Mouse (Mus musculus) retina, embryonic 14.5 days (tissue): ENCODE data around the gene Capn13.

ENCODE experiments used
- DNase-seq: peaks from one replicate; pipeline ENCODE4 v3.0.0-alpha.2; 2015; ENCODE audit warnings: low spot score

Capn13 gene

GRCm38 (mm10) chr17:73400862-73401261 lies at the start of gene Capn13:
Capn13 (minus strand) TSS chr17:73400866.
- DNase-seq, result no peak

- DNase-seq, result no peak
These were observed 48.4 kb upstream of the Capn13 start for GRCm38 (mm10) chr17:73449104-73449503.

- no peak for DNase-seq
These were observed 40.1 kb upstream of the Capn13 start for GRCm38 (mm10) chr17:73440798-73441197.

- peak; percentile 56 for DNase-seq
These were observed 31.9 kb upstream of the Capn13 start for GRCm38 (mm10) chr17:73432564-73433006.

GRCm38 (mm10) chr17:73432058-73432457 lies 31.4 kb upstream of the Capn13 start:
- DNase-seq, result no peak

- DNase-seq, result peak; percentile 19
These were observed 16.7 kb upstream of the Capn13 start for GRCm38 (mm10) chr17:73417382-73417781.

- no peak for DNase-seq
These were observed 15.6 kb upstream of the Capn13 start for GRCm38 (mm10) chr17:73416181-73416795.

- no peak for DNase-seq
These were observed 11.2 kb upstream of the Capn13 start for GRCm38 (mm10) chr17:73411817-73412216.

GRCm38 (mm10) chr17:73401272-73401671 lies 606 bp upstream of the Capn13 start:
- DNase-seq, result no peak

- DNase-seq, result no peak
These were observed 1.5 kb downstream of the Capn13 start for GRCm38 (mm10) chr17:73399136-73399535.

GRCm38 (mm10) chr17:73393361-73393760 lies 7.3 kb downstream of the Capn13 start:
- DNase-seq, result no peak

GRCm38 (mm10) chr17:73391771-73392170 lies 8.9 kb downstream of the Capn13 start:
- no peak for DNase-seq

GRCm38 (mm10) chr17:73390191-73391089 lies 10.2 kb downstream of the Capn13 start:
- no peak for DNase-seq

GRCm38 (mm10) chr17:73389336-73389735 lies 11.3 kb downstream of the Capn13 start:
- DNase-seq, result no peak

- no peak for DNase-seq
These were observed 14.1 kb downstream of the Capn13 start for GRCm38 (mm10) chr17:73386581-73386980.

GRCm38 (mm10) chr17:73385940-73386339 lies 14.7 kb downstream of the Capn13 start:
- no peak for DNase-seq

GRCm38 (mm10) chr17:73382327-73383014 lies 18.2 kb downstream of the Capn13 start:
- no peak for DNase-seq

GRCm38 (mm10) chr17:73381681-73382080 lies 19.0 kb downstream of the Capn13 start:
- no peak for DNase-seq

GRCm38 (mm10) chr17:73377778-73378484 lies 22.7 kb downstream of the Capn13 start:
- DNase-seq, result no peak

- no peak for DNase-seq
These were observed 33.3 kb downstream of the Capn13 start for GRCm38 (mm10) chr17:73367334-73367733.

- DNase-seq, result no peak
These were observed 39.6 kb downstream of the Capn13 start for GRCm38 (mm10) chr17:73361054-73361453.
